Mouse (Mus musculus) erythroid progenitor cell, adult 5-6 weeks (primary cell): ENCODE measurements around the gene Hspa1b. TPM values are rescaled to one million over a fixed set of nuclear protein-coding genes. Genes with fewer than 3 reads are reported as not detected.
"Not testable (repeated sequence)": the region's sequence is repeated elsewhere in the genome, so short reads cannot be mapped to it uniquely, and the experiment has no call there.

Source experiments
- ATAC-seq: replicated peaks from 2 replicates; pipeline ENCODE4 v1.8.0; 2016; ENCODE audit warnings: moderate number of reproducible peaks, mild to moderate bottlenecking, moderate TSS enrichment, inconsistent platforms; ENCODE audit not compliant: poor library complexity, low FRiP score, severe bottlenecking
- total RNA-seq, 2 experiments: library from RNA; stranded (forward) in 1 of 2; stranded (reverse) in 1 of 2; fragments of 150-400 nt in 1 of 2; fragments of 186-747, 209-891 nt in 1 of 2; gene quantifications; 2 replicates each; pipeline versions ENCODE4 v1.2.3 to v1.2.4; 2015 to 2017; ENCODE audit warnings: low replicate concordance in 2 of 2

The Hspa1b gene
- total RNA-seq, 2 experiments from 2014 or later: 2.5 to 3.3 TPM

GRCm38 (mm10) chr17:34957966-34958365 lies 1.1 kb downstream of the Hspa1b start:
- not testable (repeated sequence) for ATAC-seq

GRCm38 (mm10) chr17:34957291-34957690 lies 1.7 kb downstream of the Hspa1b start:
- ATAC-seq: not testable (repeated sequence)

DNA sequence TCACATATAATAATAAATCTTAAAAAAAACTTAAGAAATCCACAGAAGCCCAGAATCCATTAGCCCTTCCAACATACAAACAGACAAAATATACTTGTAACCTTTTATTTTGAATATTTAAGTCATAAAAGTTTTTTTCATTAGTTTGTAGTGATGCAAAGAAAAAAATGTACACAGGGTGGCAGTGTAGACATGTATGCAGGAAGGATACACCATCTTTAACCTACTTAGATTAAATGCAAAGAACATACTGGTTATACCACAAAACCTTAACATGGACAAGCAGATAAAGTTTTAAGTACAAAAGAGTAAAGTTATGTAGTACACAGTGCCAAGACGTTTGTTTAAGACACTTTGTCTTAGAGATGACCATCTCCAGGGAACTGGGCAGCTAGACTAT lies 2.7 kb downstream of the Hspa1b start:
- no peak for ATAC-seq

GRCm38 (mm10) chr17:34955884-34956283 lies 3.2 kb downstream of the Hspa1b start:
- ATAC-seq: no peak

- ATAC-seq: no peak
These were observed 4.2 kb downstream of the Hspa1b start for GRCm38 (mm10) chr17:34954831-34955230.

- ATAC-seq: no peak
These were observed 5.1 kb downstream of the Hspa1b start for GRCm38 (mm10) chr17:34953904-34954303.

DNA sequence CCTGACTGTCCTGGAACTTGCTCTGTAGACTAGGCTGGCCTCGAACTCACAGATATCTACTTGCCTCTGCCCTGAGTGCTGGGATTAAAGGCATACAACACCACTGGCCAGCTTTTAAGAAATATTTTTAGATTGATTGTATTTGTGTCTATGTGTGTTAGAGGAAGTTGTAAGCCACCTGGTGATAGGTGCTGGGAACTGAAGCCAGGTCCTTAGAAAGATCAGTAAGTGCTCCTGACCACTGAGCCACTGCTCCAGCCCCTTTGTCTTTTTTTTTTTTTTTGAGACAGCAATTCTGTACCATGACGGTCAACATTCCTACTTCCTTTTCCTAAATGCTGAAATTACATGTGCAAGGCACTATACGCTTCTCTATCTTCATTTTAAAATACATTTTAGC lies 5.8 kb downstream of the Hspa1b start:
- no peak for ATAC-seq

DNA sequence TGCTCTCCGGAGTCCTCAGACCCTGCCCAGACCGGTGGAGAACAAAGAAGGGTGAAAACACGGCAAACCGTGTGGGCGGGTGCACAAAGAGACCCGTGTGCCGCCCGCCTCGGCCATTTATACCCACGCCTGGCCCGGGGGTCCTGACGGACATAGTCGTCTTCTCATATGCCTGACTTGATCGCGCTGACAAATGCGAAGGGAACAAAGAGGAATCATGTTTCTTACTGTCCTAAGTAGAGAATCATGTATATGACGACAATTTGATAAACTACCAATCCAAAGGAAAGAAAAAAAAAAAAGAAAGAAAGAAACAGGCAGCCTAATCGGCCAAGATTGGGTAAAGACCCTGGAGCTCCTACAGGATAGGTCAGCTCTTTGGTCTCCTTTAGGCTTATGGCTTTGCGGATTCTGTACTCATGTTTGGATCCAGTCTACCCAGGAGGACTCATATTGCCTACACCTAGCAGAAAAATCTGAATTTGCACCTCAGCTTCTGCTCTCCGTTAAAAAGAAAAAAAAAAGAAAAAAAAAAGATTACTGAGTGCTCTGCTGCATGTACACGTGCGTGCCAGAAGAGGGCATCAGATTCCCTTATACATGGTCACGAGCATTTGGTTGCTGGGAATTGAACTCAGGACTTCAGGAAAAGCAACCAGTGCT lies 6.5 kb downstream of the Hspa1b start:
- ATAC-seq: peak; percentile 92

DNA sequence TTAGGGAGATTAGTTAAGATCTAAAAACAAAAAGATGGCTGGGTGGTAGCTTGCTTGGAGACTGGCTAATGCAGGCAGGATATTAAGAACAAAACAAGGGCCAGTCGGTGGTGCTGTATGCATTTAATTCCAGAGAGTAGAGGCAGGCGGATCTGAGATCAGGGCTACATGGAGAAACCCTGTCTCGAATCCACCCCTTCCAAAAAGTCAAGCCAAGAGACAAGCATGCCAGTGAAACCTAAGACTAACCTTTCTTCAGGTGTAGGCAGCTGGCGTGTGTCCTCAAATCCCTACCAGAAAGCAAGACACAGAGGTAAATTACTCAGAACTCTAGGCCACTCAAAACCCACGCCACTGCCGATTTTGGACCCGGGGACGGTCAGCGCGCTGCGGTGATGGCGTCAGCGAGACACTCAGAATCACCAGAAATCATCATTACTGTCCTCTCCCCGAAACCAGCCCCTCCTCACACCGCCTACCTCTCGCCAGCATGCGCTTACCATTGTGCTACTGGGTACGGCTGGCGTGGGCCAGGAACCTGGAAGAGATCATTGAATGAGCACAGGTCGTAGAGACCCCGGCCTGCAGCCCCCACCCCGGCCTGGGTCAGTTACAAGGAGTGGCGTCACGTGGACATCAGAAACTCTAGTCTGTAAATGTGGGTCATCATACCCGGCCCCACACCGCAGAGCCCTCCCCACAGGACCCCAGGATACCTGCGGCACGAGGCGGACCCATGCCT lies 7.2 kb downstream of the Hspa1b start:
- peak; percentile 27 for ATAC-seq

DNA sequence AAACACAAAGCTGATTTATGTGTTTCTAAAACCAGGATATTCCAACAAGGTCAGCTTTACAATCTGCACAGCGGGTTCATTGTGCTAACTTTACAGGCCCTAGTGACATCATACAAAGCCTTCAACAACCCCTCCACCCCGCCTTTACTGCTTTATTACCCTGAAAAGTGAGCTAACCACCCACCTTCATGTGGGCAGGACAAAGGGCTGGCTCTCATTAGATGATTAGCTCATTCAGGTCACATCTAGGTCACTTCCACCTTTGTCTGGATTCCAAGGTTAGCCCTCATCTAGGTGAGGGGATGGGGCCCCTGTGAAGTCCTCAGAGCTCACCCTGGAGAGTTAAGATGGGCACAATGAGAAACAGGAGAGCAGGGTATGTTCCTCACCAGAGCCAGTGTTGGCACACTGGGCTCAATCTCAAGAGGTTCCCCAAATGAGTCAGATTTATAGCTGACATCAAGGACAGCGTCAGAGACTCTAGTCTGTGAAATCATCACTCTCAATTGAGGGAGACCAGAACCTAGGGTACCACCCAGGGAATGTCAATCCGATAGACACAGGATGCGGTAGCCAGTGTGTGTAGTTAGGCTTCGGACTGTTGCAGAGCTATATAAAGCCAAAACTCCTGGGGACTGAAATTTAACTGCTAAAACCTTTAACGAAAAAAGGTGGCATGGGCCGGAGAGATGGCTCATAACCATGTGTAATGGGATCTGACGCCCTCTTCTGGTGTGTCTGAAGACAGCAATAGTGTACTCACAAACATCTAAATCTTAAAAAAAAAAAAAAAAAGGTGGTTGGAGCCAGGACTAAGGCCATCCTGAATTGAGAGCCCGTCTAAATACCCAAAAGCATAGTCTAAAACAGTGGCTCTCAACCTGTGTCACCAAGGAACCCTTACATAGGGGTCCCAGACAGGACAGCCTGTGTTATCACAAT lies 8.3 kb downstream of the Hspa1b start:
- ATAC-seq: no peak

DNA sequence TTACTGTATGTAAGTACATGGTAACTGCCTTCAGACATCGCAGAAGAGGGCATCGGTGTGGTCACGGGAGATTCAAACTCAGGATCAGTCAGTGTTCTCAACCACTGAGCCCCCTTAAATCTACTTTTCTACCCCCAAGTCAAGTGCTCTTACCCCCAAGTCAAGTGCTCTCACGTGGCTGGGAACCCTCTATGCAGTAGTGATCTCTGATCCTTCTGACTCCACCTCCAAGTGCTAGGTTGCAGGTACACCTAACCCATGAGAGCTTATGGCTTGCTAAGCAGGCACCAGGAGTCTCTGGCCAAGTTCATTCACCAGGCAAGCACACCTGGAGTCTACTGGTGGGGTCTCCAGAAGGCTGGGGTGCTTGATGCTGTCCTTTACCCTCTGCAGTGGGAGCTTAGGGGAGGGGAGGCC lies 9.5 kb downstream of the Hspa1b start:
- no peak for ATAC-seq

- ATAC-seq: not testable (repeated sequence)
These were observed 10.1 kb downstream of the Hspa1b start for GRCm38 (mm10) chr17:34948721-34949552.

GRCm38 (mm10) chr17:34947606-34948005 lies 11.4 kb downstream of the Hspa1b start:
- no peak for ATAC-seq

- ATAC-seq: no peak
These were observed 12.4 kb downstream of the Hspa1b start for GRCm38 (mm10) chr17:34946486-34947140.

GRCm38 (mm10) chr17:34944362-34944761 lies 14.7 kb downstream of the Hspa1b start:
- ATAC-seq: no peak

DNA sequence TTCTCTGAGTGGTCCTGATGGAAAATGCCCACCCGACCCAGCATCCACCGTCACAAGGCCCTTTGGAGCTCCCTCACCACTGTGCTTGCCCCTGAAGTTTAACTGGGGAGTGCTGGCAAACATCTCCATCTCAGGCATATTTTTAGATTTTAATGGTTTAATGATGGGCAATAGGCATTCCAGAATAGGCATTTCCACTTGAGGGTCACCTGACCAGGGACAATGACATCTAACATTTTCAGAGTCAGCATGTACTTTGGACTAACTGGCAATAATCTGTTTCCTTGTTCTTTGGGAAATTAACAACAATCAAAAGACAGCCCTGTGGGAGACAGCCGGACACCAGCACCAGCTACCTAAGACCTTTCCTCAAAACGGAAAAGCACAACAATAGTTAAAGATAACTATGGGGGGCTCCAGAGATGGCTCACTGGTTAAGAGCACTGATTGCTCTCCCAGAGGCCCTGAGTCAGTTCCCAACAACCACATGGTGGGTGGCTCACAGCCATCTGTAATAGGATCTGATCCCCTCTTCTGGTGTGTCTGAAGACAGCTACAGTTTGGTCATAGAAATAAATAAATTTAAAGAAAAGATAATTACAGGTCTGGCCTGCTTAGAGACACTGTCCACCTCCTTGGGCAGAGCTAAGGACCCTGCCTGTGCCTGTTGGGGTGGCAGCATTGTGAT lies 15.8 kb downstream of the Hspa1b start:
- no peak for ATAC-seq

GRCm38 (mm10) chr17:34941344-34942041 lies 17.5 kb downstream of the Hspa1b start:
- ATAC-seq: peak; percentile 46; the same call in 1 of the 2 replicates
